Mouse (Mus musculus): ENCODE results near the gene Zyg11a. TPM values are rescaled to one million over a fixed set of nuclear protein-coding genes. Genes with fewer than 3 reads are reported as not detected.

Gene Zyg11a
- polyA plus RNA-seq (2012) = not detected in 2 replicates

DNA sequence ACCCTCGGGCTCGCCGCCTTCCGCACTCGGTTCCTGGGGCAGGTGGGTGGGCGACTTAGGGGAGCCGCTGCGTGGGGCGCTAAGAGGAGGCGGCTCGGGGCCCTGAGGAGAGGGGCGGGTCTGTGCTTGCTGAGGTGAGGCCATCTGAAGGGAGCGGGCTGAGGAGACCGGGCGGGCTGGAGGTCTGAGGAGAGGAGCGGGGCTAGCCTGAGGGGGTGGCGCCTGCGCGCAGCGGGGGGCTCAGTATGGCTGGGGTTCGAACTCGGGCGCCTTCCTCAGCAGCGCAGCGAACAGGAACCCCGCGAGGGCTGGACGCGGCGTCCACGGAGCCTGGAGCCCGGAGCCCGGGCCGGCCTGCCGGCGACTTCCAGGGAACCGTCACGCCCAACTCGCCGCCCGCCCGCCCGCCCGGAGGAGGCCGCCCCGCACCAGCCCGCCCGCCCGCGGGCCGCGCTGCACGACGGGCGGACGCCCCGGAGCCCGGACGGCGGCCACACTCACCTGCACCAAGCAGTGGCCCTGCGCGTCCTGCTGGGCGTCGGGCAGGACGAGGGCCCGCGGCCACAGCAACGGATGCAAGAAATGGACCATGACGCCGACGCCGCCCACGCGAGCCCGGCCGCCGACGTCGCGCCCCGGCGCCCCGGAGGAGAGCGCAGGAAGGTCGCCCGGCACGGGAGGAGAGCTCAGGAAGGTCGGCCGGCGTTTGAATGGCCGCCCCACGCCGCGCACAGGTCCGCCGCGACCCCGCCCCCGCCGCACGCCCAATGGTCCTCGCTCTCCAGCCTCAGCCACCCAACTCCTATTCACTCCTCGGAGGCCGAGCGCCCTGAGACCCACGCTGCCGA, at the start of gene Zyg11a:
Zyg11a (minus strand) TSS at position 717 of the 848 bp plus-strand sequence.
- Histone ChIP-seq H3K4me3 (replicated peaks) (peak within 1 kb of the TSS; percentile 45), H3K4me1 (ENCODE audit: control insufficient read depth) (peaks cover 5% of the 10 kb centered on the region), H3K27me3 (ENCODE audit: control insufficient read depth) (peaks cover 66% of the 10 kb centered on the region), H3K36me3 (ENCODE audit: control insufficient read depth) (no peaks in the 10 kb centered on the region), H3K9me3 (ENCODE audit: control insufficient read depth, low read length) (peaks cover 2% of the 10 kb centered on the region; the same call in 1 of the 2 replicates)
- TF ChIP-seq GATA1 (IDR thresholded peaks at IDR 0.05; ENCODE audit: low read length) = no peak
- no peak for TF ChIP-seq TAL1 (IDR thresholded peaks at IDR 0.05; ENCODE audit: low read length)

DNA sequence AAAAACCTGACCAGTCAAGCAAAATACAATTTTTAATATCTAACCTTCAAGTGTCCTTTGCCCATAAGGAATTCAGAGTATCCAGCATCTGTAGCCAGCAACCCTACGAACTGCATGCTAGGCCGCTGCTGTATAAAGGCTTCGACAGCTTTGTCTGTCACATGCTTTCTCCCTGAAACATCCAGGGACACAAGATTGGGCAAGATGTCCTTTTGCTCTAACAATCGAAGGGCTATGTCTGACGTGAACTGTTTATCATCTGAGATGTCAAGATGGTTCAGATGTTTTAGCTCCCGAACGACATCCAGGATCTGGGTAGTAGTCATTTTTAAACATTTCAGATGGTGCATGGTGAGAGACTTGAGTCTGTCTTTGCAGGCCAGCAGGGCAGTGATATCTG, 47.9 kb upstream of the Zyg11a start:
- TF ChIP-seq GATA1 (IDR thresholded peaks at IDR 0.05; ENCODE audit: low read length) (no peak), TAL1 (IDR thresholded peaks at IDR 0.05; ENCODE audit: low read length) (no peak)
- Histone ChIP-seq H3K36me3 (ENCODE audit: control insufficient read depth) (peaks cover 12% of the 10 kb centered on the region; the same call in 1 of the 2 replicates), H3K4me1 (ENCODE audit: control insufficient read depth) (no peaks in the 10 kb centered on the region), H3K27me3 (ENCODE audit: control insufficient read depth) (no peaks in the 10 kb centered on the region), H3K9me3 (ENCODE audit: control insufficient read depth, low read length) (no peaks in the 10 kb centered on the region), H3K4me3 (replicated peaks) (no peak overlapping the region)

DNA sequence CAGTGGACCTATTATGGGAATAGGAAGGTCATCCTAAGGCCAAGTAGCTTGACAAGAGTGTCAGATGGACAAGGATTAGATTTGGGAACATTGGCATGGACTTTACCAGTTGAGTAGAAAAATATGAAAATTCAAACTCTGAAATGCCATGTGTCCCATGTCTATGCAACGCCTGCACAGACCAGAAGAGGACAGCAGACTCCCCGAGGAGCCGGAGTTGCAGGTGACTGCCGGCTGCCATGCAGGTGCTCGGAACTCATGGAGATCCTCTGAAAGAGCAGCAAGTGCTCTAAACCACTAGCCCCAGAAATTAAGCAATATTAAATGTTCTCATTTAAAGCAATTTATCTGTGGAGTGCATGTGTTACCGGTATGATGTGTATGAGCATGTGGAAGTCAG, 35.5 kb upstream of the Zyg11a start:
- Histone ChIP-seq H3K9me3 (ENCODE audit: control insufficient read depth, low read length) (no peaks in the 10 kb centered on the region), H3K4me1 (ENCODE audit: control insufficient read depth) (no peaks in the 10 kb centered on the region), H3K4me3 (replicated peaks) (no peak overlapping the region), H3K27me3 (ENCODE audit: control insufficient read depth) (no peaks in the 10 kb centered on the region), H3K36me3 (ENCODE audit: control insufficient read depth) (peaks cover 11% of the 10 kb centered on the region; the same call in 1 of the 2 replicates)
- TF ChIP-seq GATA1 (IDR thresholded peaks at IDR 0.05; ENCODE audit: low read length) = no peak
- no peak for TF ChIP-seq TAL1 (IDR thresholded peaks at IDR 0.05; ENCODE audit: low read length)

DNA sequence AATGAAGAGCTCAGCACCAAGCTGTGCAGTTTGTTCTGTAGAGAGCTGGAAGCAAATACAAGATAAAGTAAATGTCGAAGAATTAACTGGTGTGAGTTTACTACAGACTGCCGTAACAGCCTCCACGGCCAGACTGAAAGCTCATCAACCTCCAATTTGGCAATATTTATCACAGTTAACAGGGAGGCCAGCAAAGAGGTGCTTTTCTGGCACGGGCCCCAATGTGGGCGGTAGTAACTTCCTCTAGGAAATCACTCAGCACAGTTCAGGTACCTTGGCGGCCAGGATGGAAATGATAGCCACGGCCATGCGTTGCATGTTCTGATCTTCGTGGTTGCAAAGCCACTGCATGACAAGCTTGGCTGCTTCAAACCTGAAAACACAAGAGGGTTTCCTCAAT, 32.7 kb upstream of the Zyg11a start:
- H3K27me3 ChIP-seq (ENCODE audit: control insufficient read depth) = no peaks in the 10 kb centered on the region
- H3K4me1 ChIP-seq (ENCODE audit: control insufficient read depth) = no peaks in the 10 kb centered on the region
- no peaks in the 10 kb centered on the region for H3K9me3 ChIP-seq (ENCODE audit: control insufficient read depth, low read length)
- no peak overlapping the region for H3K4me3 ChIP-seq (replicated peaks)
- TF ChIP-seq TAL1 (IDR thresholded peaks at IDR 0.05; ENCODE audit: low read length) = no peak
- no peak for TF ChIP-seq GATA1 (IDR thresholded peaks at IDR 0.05; ENCODE audit: low read length)
- H3K36me3 ChIP-seq (ENCODE audit: control insufficient read depth) = peaks cover 10% of the 10 kb centered on the region; the same call in 1 of the 2 replicates

DNA sequence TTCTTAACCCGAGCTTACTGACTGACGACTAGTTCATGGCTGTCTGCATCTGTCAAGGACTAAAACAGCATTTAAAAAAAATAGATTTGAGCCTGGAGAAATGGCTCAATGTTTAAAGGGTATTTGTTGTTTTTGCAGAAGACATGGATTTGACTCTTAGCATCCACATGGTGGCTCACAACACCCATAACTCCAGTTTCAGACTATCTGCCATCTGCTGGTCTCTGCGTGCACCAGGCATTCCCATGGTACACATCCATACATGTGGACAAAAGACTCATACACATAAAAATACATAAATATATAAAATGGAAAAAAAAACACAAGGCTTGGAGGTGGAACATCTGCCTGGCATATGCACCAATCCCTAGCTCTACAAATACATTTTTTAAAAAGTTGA, 31.5 kb upstream of the Zyg11a start:
- H3K27me3 ChIP-seq (ENCODE audit: control insufficient read depth) = no peaks in the 10 kb centered on the region
- H3K4me3 ChIP-seq (replicated peaks) = no peak overlapping the region
- no peak for TF ChIP-seq GATA1 (IDR thresholded peaks at IDR 0.05; ENCODE audit: low read length)
- TF ChIP-seq TAL1 (IDR thresholded peaks at IDR 0.05; ENCODE audit: low read length) = no peak
- H3K4me1 ChIP-seq (ENCODE audit: control insufficient read depth) = no peaks in the 10 kb centered on the region
- peaks cover 10% of the 10 kb centered on the region; the same call in 1 of the 2 replicates for H3K36me3 ChIP-seq (ENCODE audit: control insufficient read depth)
- H3K9me3 ChIP-seq (ENCODE audit: control insufficient read depth, low read length) = no peaks in the 10 kb centered on the region

DNA sequence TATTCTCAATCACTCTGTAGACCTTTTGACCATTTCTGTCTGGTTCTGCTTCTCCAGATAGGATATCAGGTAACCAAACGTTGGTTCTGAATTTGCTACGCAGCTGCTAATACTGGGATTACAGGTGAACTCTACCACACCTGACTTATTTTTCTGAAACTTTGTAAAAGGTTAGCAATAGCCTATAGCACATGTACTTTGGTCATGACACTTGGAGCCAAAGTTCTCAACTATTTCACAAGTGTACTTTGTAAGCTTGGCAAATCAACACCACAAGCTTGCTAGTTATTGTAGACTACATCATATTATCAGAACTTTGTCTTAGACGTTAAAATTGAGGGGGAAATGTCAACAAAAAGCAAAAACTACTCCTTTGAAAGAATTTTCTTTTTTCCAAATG, 15.8 kb upstream of the Zyg11a start:
- peaks cover 5% of the 10 kb centered on the region; the same call in 1 of the 2 replicates for H3K36me3 ChIP-seq (ENCODE audit: control insufficient read depth)
- no peaks in the 10 kb centered on the region for H3K9me3 ChIP-seq (ENCODE audit: control insufficient read depth, low read length)
- no peaks in the 10 kb centered on the region for H3K27me3 ChIP-seq (ENCODE audit: control insufficient read depth)
- no peaks in the 10 kb centered on the region for H3K4me1 ChIP-seq (ENCODE audit: control insufficient read depth)
- H3K4me3 ChIP-seq (replicated peaks) = no peak overlapping the region
- TF ChIP-seq TAL1 (IDR thresholded peaks at IDR 0.05; ENCODE audit: low read length) = no peak
- TF ChIP-seq GATA1 (IDR thresholded peaks at IDR 0.05; ENCODE audit: low read length) = no peak

DNA sequence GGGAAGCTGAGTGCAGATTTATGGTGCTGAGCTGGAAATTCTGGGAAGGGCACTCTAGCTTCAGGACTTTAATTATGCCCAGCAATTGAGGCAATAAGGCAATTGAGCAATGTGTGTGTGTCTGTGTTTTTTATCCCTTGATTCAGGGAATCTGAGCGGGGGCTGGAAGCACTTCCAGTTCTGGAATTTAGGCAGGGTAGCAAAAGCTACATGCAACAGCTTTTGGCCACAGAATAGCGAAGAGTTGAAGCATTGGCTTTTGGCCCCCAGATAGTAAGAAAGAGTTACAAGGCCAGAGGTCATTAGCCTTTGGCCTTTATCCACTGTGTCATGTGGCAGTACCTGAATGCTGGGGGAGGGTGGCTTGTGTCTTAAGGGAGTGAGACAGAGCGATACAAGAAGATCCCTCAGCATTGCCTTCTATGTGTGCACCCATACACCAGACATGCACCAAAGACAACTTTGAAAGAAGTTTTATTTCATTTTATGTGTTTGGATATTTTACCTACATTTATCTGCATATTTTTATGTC, 7.6 kb upstream of the Zyg11a start:
- H3K36me3 ChIP-seq (ENCODE audit: control insufficient read depth) = no peaks in the 10 kb centered on the region
- H3K27me3 ChIP-seq (ENCODE audit: control insufficient read depth) = peaks cover 7% of the 10 kb centered on the region
- H3K4me3 ChIP-seq (replicated peaks) = no peak overlapping the region
- no peaks in the 10 kb centered on the region for H3K4me1 ChIP-seq (ENCODE audit: control insufficient read depth)
- no peaks in the 10 kb centered on the region for H3K9me3 ChIP-seq (ENCODE audit: control insufficient read depth, low read length)
- TF ChIP-seq GATA1 (IDR thresholded peaks at IDR 0.05; ENCODE audit: low read length) (no peak), TAL1 (IDR thresholded peaks at IDR 0.05; ENCODE audit: low read length) (no peak)

DNA sequence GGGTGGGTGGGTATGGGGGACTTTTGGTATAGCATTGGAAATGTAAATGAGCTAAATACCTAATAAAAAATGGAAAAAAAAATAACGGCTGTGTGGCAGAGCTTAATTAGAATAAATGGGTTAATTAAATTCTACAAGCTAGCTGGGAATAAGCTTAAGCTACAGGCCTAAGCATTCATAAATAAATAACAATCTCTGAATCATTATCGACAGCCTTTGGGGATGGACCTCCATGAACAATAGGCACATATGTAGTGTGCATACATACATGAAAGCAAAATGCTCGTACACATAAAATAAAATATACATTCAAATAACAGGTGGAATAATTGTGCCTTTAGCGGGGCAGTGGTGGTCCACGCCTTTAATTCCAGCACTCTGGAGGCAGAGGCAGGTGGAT, 4.7 kb upstream of the Zyg11a start:
- Histone ChIP-seq H3K4me3 (replicated peaks) (no peak overlapping the region), H3K4me1 (ENCODE audit: control insufficient read depth) (peaks cover 4% of the 10 kb centered on the region), H3K27me3 (ENCODE audit: control insufficient read depth) (peaks cover 34% of the 10 kb centered on the region), H3K9me3 (ENCODE audit: control insufficient read depth, low read length) (peaks cover 2% of the 10 kb centered on the region; the same call in 1 of the 2 replicates), H3K36me3 (ENCODE audit: control insufficient read depth) (no peaks in the 10 kb centered on the region)
- TF ChIP-seq GATA1 (IDR thresholded peaks at IDR 0.05; ENCODE audit: low read length) (no peak), TAL1 (IDR thresholded peaks at IDR 0.05; ENCODE audit: low read length) (no peak)

DNA sequence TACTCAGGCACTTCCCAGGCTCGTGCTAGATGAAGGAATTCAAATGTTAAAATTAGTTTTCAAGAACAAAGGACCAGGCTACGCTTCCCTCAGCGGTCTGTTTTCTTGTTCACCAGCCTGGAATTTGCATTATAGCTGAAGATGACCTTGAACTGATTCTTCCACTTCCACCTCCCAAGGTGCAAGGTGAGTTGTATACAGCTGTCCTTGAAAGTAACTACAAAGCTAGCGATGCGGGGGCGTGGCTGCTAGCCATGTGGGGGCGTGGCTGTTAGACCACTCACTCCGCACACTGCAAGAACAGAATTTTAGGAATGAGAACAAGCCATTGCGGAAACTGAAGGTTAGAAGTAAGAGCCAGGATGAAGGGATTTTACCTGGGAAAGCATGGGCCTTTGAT, 1.2 kb upstream of the Zyg11a start:
- H3K4me1 ChIP-seq (ENCODE audit: control insufficient read depth) = peaks cover 5% of the 10 kb centered on the region
- H3K9me3 ChIP-seq (ENCODE audit: control insufficient read depth, low read length) = peaks cover 2% of the 10 kb centered on the region; the same call in 1 of the 2 replicates
- no peak overlapping the region for H3K4me3 ChIP-seq (replicated peaks)
- TF ChIP-seq GATA1 (IDR thresholded peaks at IDR 0.05; ENCODE audit: low read length) (no peak), TAL1 (IDR thresholded peaks at IDR 0.05; ENCODE audit: low read length) (no peak)
- peaks cover 65% of the 10 kb centered on the region for H3K27me3 ChIP-seq (ENCODE audit: control insufficient read depth)
- H3K36me3 ChIP-seq (ENCODE audit: control insufficient read depth) = no peaks in the 10 kb centered on the region

Data from erythroblast, embryonic 14.5 days (primary cell).